Mouse (Mus musculus): ENCODE results near the gene Zbtb3. TPM values are rescaled to one million over a fixed set of nuclear protein-coding genes. Genes with fewer than 3 reads are reported as not detected.

Gene Zbtb3
- total RNA-seq, 4 experiments from 2014 or later: 1.2 to 2.5 (median 1.5) TPM

DNA sequence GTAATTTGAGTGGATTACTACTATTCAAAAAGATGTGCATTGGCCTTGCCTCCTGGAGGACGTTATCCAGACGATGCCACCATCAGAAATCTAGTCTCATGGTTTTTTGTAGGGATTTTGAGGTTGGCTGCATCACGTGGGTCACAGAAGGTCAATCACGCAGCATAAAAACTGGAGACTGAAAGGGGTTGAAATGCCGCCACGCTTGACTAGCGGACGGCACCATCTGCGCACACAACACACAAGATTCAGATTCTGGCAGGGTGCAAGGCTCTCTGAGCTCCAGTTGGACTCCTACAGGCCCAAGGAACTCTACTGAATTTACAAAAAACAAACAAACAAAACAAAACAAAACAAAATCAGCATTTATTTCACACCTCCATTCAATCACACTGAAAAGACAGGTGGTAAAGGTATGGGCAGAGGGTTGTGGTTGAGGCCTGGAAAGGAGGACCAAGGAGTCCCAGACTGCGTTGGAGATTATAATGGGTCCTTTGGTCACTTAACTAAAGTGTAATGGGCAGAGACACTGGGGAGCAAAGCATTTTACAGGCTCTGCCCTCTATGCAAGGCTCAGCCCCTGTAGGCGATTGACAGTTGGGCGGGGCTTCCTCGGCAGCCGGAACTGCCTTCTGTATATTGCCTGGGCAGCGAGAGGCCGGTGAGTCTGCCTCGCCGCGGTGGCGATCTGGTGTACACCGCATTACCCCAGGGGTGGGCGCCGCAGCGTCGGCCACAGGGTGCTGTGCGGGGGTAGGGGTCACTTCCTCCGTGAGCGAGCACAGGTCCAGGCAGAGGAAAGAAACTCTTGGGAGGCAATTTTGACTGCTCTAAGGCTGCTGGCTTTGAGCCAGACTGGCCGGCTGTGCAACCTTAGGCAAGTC lies 37.8 kb downstream of the Zbtb3 start:
- DNase-seq (ENCODE audit: low spot score): peak; percentile 67

DNA sequence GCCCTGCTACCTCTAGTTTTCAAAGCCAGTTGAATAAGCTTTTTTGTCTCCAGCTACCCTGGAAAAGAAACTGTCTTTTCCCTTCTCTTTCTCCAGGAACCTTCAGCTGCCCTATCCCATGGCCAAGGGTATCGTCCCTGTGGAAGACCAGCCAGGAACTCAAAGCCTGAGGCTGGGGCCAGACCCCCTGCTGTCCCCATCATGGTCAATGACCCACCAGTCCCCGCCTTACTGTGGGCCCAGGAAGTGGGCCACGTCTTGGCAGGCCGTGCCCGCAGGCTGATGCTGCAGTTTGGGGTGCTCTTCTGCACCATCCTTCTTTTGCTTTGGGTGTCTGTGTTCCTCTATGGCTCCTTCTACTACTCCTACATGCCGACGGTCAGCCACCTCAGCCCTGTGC lies 38.7 kb downstream of the Zbtb3 start:
- DNase-seq (ENCODE audit: low spot score): no peak

DNA sequence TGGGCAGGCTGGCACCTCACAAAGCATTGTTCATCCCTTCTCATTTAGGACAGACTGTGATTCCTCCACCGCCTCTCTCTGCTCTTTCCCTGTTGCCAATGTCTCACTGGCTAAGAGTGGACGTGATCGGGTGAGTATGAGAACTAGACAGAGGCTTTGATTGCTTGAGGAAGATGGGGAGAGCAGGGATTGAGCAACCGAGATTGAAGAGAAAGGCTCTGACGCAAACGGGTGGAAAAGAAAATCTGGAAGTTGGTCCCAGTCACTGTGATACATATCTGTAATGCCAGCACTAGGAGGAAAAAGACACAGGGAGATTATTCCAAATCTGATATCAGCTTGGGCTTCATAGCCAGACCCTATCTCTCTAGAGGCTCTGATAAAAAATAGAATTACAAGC lies 40.6 kb downstream of the Zbtb3 start:
- no peak for DNase-seq (ENCODE audit: low spot score)

DNA sequence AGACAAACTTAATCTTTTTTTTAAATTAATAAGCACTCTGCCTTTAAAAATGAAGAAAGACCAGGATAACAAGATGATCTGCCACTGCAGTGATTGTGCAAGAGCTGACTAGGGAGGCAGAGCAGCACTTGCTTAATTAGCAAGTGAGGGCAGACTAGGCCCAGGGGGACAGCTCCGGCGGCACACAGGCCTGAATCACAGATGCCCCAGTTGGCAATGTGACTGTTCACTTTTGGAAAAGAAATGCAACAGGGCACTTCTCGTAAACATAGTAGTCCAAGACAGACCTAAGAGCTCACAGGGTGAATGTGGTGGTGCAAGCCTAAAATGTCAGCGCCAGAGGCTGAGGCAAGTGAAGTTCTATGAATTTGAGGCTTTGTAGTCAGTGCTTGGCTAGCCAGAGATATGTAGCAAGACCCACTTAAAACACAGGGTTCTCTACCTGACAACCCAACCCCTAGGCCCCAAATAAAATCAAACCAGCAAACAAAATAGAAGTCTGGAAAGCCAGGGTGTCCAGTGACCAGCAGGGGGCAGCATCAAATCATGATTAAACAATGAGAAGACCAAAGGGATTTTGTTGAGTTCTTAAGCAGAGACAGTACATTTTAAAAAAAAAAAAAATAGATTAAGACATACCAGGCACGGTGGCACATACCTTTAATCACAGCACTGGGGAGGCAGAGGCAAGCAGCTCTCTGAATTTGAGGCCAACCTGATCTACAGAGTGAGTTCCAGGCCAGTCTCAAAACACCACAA lies 42.2 kb downstream of the Zbtb3 start:
- DNase-seq (ENCODE audit: low spot score): peak; percentile 81

DNA sequence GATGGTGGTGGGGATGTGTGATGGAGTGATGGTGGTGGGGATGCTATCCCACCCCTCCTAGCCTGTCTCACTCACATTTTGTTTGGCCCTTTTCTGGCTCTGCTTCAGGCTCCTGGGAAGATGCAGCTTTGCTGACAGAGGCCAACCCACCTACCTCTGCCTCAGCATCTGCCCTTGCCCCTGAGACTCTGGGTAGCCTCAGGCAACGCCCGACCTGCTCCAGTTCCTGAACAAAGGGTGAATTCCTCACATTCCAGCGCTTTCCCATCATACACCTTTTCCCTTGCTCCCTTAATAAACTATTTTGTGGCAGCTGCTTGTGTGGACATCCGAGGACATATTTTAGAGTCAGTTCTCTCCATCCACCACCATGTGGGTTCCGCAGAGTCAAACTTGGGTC lies 46.0 kb downstream of the Zbtb3 start:
- DNase-seq (ENCODE audit: low spot score): no peak

DNA sequence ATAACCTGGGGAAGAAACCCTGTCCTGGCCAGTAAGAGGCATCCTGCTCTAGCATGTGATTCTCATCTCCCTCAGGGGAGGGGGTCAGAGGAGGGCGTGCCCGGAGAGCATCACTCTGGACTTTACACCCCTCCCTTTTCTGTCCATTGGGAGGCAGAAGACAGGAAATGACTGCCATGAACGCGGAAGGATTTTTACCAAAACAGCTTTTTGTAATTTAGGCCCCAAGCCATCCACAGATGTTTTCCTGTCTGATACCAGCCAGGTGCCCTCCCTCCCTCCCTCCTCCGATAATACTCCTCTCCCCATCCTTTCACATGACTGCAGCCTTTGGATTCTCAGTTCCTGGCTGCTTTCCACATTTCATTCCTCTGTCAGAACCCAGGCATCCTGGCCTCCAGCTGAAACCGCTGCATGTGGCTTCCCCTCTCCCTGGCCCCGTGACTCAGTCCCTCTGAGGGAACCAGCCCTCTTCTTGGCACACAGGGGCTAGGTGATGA lies 48.1 kb downstream of the Zbtb3 start, which contains the start of gene Lrrn4cl:
TSS of gene Lrrn4cl (plus strand) at position 367 of the 500 bp plus-strand sequence.
- peak; percentile 38 for DNase-seq (ENCODE audit: low spot score)

DNA sequence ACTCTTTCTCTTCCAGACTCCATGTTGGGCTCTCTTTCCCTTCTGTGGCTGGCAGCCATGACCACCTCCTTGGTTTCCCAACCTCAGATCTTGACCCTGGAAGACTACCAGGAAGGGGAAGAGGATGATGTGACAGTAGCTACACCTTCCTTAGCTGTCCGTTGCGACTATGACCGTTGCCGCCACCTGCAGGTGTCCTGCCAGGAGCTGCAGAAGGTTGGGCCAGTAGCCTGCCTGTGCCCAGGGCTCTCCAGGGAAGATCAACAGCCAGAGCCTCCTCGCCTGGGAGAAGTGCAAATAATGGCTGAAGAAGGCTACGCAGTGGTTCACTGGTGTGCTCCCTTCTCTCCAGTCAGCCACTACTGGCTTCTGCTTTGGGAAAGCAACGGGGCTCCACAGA lies 49.3 kb downstream of the Zbtb3 start:
- DNase-seq (ENCODE audit: low spot score): no peak

DNA sequence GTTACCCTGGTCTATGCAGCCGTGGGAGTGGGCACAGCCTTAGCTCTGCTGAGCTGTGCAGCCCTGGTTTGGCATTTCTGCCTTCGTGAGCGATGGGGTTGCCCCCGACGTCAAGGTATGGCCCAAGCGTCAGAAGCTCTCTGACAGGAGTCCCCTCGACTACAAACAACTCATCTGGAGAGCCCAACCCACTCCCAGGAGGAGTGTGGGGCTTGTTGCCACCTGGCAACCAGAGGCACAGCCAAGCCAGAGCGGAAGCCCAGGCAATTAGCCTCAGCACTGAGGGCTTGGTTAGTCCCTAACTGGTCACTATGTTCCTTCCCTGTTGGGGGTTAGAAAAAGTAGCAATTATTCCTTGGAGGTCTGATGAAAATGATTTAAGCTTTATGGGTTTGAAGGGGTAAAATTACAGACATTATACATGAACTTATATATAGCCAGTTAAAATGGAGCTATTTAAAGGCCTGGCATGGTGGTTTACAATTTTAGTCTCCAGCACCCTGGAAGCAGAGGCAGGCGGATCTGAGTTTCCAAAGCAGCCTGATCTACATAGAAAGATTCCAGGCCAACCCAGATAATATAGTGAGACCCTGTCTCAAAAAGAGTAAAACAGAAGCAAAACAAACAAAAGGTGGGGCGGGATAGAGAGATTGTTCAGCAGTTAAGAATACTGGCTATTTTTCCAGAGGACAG lies 50.0 kb downstream of the Zbtb3 start:
- DNase-seq (ENCODE audit: low spot score): no peak

DNA sequence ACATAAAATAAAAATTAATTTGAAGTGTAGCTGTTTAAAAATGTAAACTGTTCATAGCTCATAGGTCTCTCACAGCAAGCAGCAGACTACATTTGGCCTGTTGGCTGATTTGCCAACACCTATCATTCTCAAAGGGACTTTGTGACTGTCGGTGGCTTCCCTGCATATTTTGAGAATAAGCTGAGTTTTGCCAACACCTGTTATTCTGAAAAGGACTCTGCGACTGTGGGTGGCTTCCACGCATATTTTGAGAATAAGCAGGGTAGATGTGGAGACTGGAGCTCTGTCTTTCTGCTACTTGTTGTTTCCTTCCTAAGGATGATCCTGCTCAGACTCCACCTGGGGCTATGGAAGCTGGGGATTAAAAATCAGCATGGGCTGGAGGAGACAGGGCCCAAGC lies 50.8 kb downstream of the Zbtb3 start:
- no peak for DNase-seq (ENCODE audit: low spot score)

Other genes starting within 250 kb of the Zbtb3 start
- under 1 TPM in 1 of 4 experiments, not detected in 3; 0.25 TPM for gene Slc22a8, start 211.3 kb upstream of the Zbtb3 start, total RNA-seq (2022)
- not detected for gene Slc22a6, start 184.5 kb upstream of the Zbtb3 start, total RNA-seq (2022)
- under 1 TPM in 2 of 4 experiments, not detected in 2; 0.09 TPM for gene Chrm1, start 138.8 kb upstream of the Zbtb3 start, total RNA-seq (2022)
- gene Slc3a2, start 79.2 kb upstream of the Zbtb3 start, total RNA-seq (2022): 10 to 100 TPM; 39.5 to 43.6 (median 41.9) TPM
- gene Wdr74, start 66.7 kb upstream of the Zbtb3 start, total RNA-seq (2022): 10 to 100 TPM; 16.1 to 19.6 (median 17.5) TPM
- not detected for gene 1700092M07Rik, start 61.8 kb upstream of the Zbtb3 start, total RNA-seq (2022)
- gene Stx5a, start 61.1 kb upstream of the Zbtb3 start, total RNA-seq (2022): 10 to 100 TPM; 20.9 to 27.3 (median 25.4) TPM
- gene Nxf1, start 45.5 kb upstream of the Zbtb3 start, total RNA-seq (2022): 10 to 100 TPM; 30.3 to 42.0 (median 33.7) TPM
- 100 to 1,000 TPM; 111 to 137 (median 125) TPM for gene Tmem223, start 31.6 kb upstream of the Zbtb3 start, total RNA-seq (2022)
- 10 to 100 TPM; 18.2 to 21.5 (median 19.5) TPM for gene Tmem179b, start 28.1 kb upstream of the Zbtb3 start, total RNA-seq (2022)
- gene Taf6l, start 16.1 kb upstream of the Zbtb3 start, total RNA-seq (2022): 1 to 10 TPM; 5.4 to 9.0 (median 7.7) TPM
- 10 to 100 TPM; 52.1 to 60.7 (median 55.4) TPM for gene Polr2g, start 4.0 kb upstream of the Zbtb3 start, total RNA-seq (2022)
- 10 to 100 TPM; 13.7 to 16.4 (median 14.9) TPM for gene Ttc9c, start 16.8 kb downstream of the Zbtb3 start, total RNA-seq (2022)
- 10 to 100 TPM; 46.0 to 48.9 (median 46.9) TPM for gene Hnrnpul2, start 17.5 kb downstream of the Zbtb3 start, total RNA-seq (2022)
- gene AC129217.1, start 27.2 kb downstream of the Zbtb3 start, total RNA-seq (2022): under 1 TPM in 1 of 4 experiments, not detected in 3; 0.53 TPM
- gene Bscl2, start 34.9 kb downstream of the Zbtb3 start, total RNA-seq (2022): 10 to 100 TPM; 21.2 to 28.1 (median 24.2) TPM
- gene Gng3, start 36.6 kb downstream of the Zbtb3 start, total RNA-seq (2022): under 1 TPM in 1 of 4 experiments, not detected in 3; 0.22 TPM
- gene Lrrn4cl, start 48.2 kb downstream of the Zbtb3 start, total RNA-seq (2022): 1 to 10 TPM; 3.4 to 4.7 (median 3.9) TPM
- gene Ubxn1, start 68.9 kb downstream of the Zbtb3 start, total RNA-seq (2022): 100 to 1,000 TPM; 122 to 127 (median 125) TPM
- 10 to 100 TPM; 47.8 to 65.1 (median 52.0) TPM for gene Uqcc3, start 78.4 kb downstream of the Zbtb3 start, total RNA-seq (2022)
- gene Lbhd1, start 81.2 kb downstream of the Zbtb3 start, total RNA-seq (2022): 1 to 10 TPM; 1.8 to 6.1 (median 4.4) TPM
- gene Gm49403, start 81.4 kb downstream of the Zbtb3 start, total RNA-seq (2022): not detected
- 10 to 100 TPM; 11.8 to 29.9 (median 21.1) TPM for gene 1810009A15Rik, start 86.3 kb downstream of the Zbtb3 start, total RNA-seq (2022)
- 1 to 10 TPM; 3.6 to 5.3 (median 4.6) TPM for gene Gm49416, start 86.4 kb downstream of the Zbtb3 start, total RNA-seq (2022)
- gene Ints5, start 90.5 kb downstream of the Zbtb3 start, total RNA-seq (2022): 10 to 100 TPM; 11.0 to 12.0 (median 11.2) TPM
- 10 to 100 TPM; 45.5 to 49.6 (median 47.2) TPM for gene Ganab, start 95.5 kb downstream of the Zbtb3 start, total RNA-seq (2022)
- gene B3gat3, start 117.8 kb downstream of the Zbtb3 start, total RNA-seq (2022): 10 to 100 TPM; 39.3 to 41.5 (median 40.6) TPM
- gene Rom1, start 126.8 kb downstream of the Zbtb3 start, total RNA-seq (2022): 10 to 100 TPM; 22.0 to 37.5 (median 28.1) TPM
- 1 to 10 TPM; 7.2 to 9.1 (median 7.5) TPM for gene Eml3, start 127.0 kb downstream of the Zbtb3 start, total RNA-seq (2022)
- 10 to 100 TPM; 28.2 to 33.7 (median 30.4) TPM for gene Mta2, start 139.3 kb downstream of the Zbtb3 start, total RNA-seq (2022)
- 10 to 100 TPM in 1 of 4 experiments, 1 to 10 TPM in 3; 8.1 to 10.3 (median 8.6) TPM for gene Tut1, start 151.3 kb downstream of the Zbtb3 start, total RNA-seq (2022)
- gene Eef1g, start 164.5 kb downstream of the Zbtb3 start, total RNA-seq (2022): 100 to 1,000 TPM; 209 to 232 (median 227) TPM
- 100 to 1,000 TPM; 332 to 446 (median 375) TPM for gene Ahnak, start 186.7 kb downstream of the Zbtb3 start, total RNA-seq (2022)